Mouse (Mus musculus) olfactory bulb, adult 2 months (tissue): ENCODE data around the gene Atf7.

Experiments used
- CTCF ChIP-seq: fragments of 200-500 bp; IDR thresholded peaks from 2 replicates; pipeline ENCODE4 v1.5.1; 2012; ENCODE audit warnings: low read depth, mild to moderate bottlenecking, low read length, moderate library complexity; ENCODE audit not compliant: insufficient read depth
- POLR2A ChIP-seq: fragments of 200-500 bp; IDR thresholded peaks from 2 replicates; pipeline ENCODE4 v1.6.1; 2012; ENCODE audit warnings: mild to moderate bottlenecking, low read depth, low read length, moderate library complexity; ENCODE audit not compliant: insufficient read depth

- TF ChIP-seq CTCF (no peak), POLR2A (no peak)
Observed at GRCm38 (mm10) chr15:102635817-102636216, 10.6 kb upstream of the Atf7 start.
